Mouse (Mus musculus): ENCODE data around the gene Pde4d.
A peak's percentile ranks its signal among the peaks of the same experiment; 100 is the strongest.

The Pde4d gene

DNA sequence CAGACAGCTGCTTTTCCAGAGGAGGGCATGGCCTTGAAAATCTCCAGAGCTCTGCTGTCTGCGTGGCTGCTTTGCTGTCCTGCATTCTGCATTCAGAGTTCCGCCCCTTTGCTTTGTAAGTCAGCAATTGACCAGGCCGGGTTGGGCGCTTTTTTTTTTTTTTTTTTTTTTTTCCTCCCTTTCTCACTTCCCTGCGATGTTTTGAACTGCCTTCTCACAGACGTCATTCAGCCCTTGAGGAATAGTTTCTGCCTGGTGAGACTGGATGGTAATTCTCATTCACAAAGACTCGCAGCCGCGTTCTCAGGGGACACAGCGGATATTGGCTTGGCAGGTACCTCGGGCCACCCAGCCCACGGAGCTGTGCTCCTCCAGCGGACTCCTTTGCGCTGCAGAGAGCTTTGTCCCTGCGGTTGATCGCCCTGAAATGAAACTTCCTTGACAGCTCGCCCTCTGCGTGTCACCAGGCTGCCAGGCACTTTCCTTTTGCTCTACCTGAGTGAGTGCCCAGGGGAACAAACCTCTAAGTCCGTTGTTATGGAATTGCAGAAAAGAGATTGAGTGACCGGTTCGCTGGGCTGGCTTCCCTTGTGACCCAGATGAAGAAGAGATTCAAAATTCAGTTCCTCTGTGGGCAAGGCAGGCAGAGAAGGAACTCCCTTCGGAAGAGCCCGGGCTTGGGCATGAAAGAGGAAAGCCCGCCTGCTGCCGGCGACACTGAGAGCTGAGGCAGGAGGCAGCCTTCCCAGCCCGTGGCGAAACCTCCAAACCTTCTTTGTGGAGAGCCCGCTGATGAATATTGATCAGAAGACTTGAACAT lies 1235.8 kb downstream of the Pde4d start:
- peak; percentile 62 for DNase-seq (ENCODE audit: extremely low spot score, low spot score)

DNA sequence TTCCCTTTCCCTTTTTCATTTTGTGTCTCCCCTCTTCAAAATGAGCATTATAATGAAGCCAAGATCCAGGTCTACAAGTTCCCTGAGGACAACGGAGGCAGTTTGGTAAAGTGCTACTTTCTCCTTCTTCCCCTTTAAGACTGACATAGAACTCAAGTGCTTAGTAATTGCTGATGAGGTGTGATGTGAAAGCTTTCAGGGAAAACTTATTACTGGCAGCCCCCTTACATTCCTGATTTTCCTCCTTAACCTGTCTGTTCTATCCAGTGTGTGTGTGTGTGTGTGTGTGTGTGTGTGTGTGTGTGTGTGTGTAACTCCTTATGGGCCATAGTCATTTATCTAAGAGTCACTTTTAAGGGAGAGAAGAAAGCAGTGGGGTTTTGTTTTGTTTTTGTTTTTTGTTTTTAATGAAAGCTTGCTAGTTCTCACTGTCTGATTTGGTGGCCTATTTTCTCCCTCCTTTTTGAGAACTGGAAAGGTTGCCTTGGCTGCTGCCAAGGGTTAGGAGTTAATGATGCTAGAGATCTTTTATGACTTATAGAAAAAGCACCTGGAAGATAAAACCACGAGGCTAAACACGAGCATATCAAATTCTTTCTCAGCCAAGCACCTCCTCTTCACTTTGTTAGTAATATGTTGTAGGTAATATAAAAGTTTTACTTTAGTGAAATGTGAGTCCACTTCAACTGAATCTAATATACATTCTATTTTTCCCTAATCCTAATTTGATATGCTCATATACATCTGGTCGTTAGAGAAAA lies 1236.5 kb downstream of the Pde4d start:
- no peak for DNase-seq (ENCODE audit: extremely low spot score, low spot score)

DNA sequence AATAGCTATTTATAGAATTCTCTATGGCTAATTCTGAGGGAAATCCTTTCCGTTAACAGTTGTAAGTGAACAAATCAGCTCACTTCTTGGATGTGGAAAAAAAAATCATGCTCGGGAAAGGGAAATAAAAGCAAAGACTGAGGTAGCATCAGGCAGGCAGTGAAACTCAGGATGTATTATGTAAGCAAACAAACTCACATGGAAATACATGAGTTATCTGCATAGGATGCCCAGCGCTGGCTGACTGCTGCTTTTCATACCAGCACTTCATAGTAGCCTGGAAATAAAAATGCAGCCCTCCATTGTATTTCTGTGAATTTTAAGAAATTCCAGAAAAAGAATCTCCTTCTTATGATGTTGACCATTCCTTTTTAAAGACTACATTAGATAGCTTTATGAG lies 1237.2 kb downstream of the Pde4d start:
- no peak for DNase-seq (ENCODE audit: extremely low spot score, low spot score)

DNA sequence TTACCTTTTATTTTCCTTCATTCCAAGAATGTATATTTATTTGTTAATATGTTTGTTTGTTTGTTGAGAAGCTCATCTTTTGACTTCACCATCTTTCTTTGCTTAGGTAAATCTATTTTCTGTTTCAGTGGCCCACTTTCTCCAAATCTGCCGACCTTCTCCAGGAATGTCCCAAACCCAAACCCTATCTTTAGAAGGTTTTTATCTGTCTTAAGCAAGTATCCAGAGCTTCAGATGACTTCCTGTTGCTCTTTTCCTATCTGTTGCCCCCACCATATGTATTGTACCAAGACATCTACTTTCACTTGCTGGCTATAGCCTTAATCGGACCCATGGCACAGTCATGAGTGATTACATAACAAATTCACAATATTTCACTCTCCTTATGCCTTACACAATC lies 1238.4 kb downstream of the Pde4d start:
- no peak for DNase-seq (ENCODE audit: extremely low spot score, low spot score)

DNA sequence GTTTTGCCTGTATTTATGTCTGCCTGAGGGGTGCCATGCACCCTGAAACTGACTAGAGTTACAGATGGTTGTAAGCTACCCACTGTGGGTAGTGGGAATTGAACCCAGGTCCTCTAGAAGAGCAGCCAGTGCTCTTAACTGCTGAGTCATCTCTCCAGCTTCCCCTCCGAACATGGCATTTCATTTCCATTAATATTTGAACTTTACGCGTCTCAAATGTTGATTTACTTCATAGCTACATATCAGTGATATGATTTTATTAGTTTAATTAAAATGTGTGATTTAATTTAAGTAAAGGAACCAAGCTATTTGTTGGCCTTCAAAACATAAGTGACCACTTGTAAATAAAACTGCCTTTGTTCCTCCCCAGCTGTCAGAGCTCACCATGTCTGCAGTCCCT lies 1239.4 kb downstream of the Pde4d start:
- DNase-seq (ENCODE audit: extremely low spot score, low spot score), result no peak

DNA sequence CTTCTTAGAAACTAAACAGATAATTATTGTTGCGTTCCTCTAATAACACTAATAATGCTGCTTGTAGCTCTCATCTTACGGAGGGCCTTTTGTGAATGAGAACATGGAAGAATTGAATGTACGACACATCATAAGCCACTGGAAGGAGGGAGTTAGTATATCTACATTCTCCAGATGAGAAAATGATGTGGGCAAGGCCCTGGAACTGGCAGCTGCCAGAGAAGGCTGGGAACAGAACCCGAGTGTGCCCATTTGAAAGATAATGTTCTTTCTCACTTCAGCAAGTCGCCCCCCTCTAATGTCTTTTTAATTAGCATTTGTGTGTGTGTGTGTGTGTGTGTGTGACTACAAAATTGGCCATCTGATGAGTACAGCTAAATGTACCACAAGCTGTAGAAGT lies 1240.8 kb downstream of the Pde4d start:
- no peak for DNase-seq (ENCODE audit: extremely low spot score, low spot score)

DNA sequence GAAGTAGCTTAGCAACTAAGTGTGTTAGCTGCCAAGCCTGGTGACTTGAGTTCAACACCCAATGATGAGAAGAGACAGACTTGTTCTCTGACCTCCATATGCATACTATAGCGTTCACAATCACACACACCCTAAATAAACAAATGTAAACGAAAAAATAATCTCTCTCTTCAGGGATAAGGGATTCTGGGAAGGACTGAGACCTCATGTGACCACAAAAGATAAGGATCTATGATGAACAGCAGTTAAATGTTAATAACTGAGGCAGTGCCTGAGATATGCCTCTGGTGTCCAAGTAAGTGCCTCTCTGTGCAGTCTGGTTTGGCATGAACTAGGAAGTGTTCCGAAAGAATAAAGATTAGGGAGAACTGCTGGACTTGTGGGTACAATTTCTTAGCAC lies 1243.1 kb downstream of the Pde4d start:
- no peak for DNase-seq (ENCODE audit: extremely low spot score, low spot score)

DNA sequence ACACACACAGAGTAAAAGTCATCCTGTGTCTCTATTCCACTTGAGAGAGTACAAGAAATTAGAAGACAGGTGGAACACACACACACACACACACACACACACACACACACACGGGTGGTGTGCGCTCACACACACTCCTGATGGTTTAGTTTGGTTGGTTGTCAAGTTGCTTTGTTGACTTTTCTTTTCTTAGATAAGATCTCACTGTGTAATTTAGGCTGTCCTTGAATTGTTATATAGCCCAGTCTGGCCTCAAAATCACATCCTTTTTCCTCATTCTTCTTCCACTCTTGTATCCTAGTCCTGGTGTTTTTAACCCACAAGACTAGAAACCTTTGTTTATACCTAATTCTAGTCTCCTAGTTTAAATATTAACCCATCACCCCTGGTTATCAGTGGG lies 1244.0 kb downstream of the Pde4d start:
- DNase-seq (ENCODE audit: extremely low spot score, low spot score), result no peak

DNA sequence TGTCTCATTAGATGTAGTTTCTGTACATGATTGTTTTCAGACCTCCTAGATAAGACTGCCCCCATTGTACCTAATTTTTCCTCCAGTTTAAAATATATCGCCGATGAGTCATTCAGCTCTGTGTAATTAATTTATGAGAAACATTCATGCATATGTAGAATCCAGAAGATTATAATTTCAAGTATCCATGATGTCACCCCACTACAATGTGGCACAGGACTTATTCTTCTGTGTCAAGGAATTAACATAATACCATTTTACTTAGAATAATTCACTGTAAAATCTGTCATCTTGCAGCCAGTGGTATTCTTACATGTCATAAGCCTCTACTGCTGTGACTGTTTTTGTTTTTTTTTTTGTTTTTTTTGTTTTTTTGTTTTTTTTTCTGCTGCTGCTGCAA lies 1244.5 kb downstream of the Pde4d start:
- no peak for DNase-seq (ENCODE audit: extremely low spot score, low spot score)

DNA sequence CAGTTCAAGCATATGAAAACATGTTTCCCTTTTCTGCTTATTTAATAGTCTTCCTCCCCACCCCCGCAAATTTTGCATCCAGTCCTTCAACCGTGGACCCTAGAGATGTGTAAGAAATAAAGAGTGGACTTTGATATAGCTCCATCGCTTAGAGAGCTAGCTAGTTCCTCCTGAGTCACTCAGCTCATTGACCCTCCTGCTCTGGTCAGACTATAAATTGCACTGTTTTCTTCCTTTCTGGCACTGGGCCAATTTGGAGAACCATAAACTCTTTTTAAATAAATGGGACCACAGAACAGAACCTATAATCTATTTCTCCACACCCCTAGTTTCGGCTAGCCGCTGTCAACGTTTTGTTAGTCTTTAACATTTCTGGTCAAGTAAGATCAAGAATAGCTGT lies 1245.3 kb downstream of the Pde4d start:
- no peak for DNase-seq (ENCODE audit: extremely low spot score, low spot score)

DNA sequence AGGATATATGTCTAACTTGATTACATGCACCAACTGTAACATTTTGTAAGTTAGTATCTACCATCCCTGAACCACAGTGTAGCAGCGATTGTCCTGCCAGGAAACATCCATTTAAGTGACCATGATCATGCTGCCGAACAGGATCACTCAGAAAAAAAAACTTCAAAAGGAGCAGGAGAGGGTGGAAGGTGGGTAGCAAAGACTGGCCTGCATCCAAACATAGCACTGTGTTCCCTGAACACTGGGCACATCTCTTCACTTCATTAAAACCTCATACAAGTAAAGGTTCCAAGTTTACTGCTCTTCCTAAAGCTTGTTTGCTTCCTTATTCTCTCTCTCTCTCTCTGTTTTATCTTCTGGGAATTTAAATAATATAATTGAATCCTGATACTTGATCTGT lies 1256.4 kb downstream of the Pde4d start:
- DNase-seq (ENCODE audit: extremely low spot score, low spot score), result no peak

DNA sequence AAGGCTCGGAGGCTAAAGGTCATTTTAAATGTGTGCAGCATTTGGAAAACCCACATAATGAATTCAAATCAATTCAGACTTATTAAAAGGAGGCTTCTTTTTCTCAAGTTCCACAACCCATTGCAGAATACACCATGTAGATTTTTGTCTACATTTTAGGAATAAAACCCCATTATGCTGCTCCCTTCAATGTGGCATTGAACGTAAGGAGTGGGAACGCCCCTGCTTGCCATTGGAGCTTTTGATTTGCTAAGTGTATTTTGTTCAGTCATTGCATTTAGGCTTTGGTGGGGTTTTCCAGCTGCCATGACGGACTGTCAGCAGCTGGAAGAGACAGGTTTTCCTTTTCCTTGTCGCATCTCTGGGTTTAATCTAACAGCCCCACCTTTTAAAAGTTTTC lies 1256.8 kb downstream of the Pde4d start:
- DNase-seq (ENCODE audit: extremely low spot score, low spot score), result no peak

DNA sequence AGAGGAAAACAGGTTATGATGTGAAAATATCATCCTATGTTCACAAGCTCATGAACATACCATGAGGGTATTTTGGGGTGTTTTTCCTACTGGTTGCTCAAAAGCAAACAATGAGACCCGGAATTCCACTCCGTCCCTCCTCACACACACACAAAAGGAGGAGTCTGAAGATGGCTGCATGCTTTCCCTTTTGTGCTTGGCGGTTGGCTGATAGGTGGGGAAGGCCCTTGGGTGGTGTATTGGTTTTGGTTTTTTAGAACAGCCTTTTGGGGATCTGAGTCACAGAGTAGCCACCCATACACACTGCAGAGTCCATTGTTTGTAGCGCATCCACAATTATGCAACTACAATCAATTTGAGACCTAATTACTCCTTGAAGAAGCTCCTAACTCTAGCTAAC lies 1257.4 kb downstream of the Pde4d start:
- DNase-seq (ENCODE audit: extremely low spot score, low spot score), result no peak

DNA sequence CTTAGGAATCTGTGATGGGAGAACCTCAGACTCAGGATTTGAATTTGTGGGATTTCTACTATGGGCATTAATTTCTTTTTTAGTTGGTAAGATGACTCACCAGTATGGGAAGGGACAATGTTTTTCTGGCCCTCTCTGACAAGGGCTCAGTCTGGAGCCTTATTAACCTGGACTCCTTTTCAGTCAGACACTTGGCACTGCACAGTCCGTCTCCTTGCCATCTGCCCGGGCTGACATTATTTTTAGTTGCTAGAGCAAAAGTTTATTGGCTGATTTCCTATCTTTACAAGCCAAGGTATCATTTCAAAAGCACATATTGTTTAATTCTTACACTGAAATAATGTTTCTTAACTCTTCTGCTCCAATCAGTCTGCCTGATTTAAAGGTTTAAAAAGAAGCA lies 1258.6 kb downstream of the Pde4d start:
- DNase-seq (ENCODE audit: extremely low spot score, low spot score), result no peak

DNA sequence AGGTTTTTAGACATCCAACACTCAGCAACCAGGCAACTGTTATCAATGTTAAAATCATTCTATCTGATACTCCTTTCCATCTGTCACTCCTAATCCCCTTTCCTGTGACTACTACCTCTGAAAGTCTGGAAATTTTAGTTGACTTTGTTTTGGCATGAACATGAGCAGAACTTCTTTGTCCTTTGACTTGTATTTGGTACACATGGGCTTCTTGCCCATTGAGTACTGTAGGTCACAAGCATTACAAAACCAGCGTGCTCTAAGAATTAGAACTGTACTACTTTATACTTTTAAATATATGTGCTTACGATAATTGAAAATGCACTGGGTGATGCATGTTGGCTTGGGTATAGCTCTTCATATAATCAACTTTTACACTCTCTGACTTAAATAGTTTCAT lies 1264.8 kb downstream of the Pde4d start:
- DNase-seq (ENCODE audit: extremely low spot score, low spot score), result no peak

DNA sequence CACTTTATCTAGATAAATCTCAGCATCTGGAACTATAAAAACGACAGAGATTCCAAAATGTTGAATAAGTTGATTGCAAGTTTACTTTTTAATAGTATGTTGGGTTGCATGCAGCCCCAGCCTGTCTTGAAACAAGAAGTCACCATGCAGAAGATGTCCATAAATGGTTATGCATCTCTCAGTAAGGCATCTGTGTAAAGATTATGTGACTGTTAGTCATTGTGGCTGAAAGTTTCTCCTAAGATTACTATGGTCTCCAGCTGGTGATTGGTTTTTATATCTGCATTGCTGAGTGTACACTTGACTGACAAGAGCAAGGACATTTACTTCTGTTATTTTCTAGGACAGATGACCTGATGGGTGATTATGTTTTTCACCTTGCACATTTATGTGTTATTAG lies 1265.6 kb downstream of the Pde4d start:
- no peak for DNase-seq (ENCODE audit: extremely low spot score, low spot score)

DNA sequence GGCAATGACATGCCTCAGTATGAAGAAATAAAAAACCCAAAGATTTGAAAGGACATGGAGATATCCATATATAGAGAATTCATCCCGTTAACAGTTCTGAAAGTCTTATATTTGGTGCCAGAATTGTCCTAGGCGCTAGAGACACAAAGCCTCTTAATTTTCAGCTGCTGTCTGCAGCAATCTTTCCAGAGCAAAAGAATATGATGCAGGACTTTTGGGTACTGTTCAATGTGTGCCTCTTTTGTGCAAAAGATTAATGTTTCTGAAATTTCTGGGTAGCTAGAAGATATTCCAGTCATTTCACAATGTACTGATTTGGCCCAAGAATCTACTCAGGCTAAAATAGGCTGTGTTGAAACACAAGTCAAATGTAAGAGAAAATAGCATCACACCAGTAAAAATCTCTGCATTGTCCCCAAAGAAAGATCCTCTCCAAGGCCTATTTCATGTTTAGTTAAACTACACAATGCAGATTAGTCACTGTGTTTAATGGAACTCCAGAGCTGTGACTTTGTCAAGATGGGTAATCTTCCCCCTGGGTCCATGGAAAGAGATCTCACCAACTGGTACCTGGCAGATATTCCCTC lies 1270.5 kb downstream of the Pde4d start:
- DNase-seq (ENCODE audit: extremely low spot score, low spot score), result no peak

DNA sequence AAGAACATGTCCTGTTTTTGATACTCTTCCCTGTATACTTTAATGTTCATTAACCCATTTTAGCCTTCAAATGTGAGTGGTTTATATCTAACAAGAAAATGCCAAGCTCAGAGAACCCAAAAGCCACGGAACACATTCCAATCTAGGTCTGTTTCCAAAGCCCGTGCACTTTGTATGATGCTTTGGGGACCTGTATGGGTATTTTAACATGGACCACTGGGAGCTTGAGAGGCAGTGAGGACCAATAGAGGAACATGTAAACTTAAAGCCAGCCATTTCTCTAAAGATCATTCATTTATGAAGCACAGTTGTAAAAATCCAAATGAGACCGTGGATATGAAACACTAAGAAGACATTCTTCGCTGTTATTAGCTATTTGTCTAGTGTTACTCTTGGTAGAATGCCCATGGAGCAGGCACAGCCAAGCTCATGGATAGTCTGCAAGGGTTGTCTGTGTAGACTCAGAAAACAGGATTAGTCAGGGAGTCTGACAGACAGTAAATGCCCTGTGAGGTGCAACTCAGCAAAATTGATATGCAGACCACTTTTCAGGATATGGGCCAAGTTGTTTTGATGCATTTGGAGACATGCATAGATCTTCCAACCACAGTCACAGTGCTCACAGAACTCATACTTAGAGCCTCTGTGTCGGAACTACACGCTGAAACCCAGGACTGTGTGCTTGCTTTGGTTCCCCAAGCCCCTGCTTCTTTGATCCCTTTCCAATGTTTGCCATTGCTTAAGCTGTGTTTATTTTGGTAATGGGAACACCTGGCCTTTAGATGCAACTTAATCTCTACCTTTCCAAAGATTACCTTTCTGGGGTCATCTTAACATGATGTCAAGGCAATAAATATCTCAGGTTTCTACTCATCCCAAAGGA lies 1272.7 kb downstream of the Pde4d start:
- no peak for DNase-seq (ENCODE audit: extremely low spot score, low spot score)

DNA sequence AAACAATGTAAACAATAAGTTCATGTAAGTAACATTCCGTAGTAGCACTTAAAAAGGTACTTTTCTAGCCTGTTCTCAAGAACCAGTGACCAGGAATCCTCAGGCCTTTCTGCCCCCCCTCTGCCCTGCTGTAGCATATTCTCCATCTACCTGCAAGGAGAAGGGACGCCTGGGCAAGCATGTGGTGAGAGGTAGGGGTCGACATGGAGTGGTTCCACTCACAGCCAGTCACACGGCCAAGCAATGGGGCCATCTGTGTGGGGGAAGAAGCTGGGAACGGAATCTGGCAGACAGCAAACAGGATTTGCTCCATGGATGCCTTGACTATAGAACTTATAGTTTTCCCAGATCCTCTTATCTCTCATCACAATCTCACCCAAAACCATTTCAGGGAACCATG lies 1277.6 kb downstream of the Pde4d start:
- no peak for DNase-seq (ENCODE audit: extremely low spot score, low spot score)

DNA sequence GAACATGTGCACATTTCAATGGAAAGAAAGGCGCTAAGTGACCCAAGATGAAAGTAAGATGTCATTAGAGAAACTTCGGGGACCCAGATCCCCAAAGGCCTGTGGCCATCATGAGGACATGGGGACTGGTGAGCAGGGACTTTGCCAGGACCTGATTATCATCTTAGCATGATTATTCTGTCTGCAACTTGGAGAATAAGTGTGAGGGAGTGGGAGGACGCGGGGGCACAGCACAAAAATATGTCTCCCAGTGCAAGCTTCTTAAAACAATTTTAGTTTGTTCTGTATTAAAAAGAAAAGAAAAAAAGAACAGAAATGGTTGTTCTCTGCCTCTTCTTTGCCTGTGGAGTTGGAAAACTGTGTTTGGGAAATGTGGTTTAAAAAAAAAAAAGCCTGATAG lies 1279.9 kb downstream of the Pde4d start:
- DNase-seq (ENCODE audit: extremely low spot score, low spot score), result no peak

DNA sequence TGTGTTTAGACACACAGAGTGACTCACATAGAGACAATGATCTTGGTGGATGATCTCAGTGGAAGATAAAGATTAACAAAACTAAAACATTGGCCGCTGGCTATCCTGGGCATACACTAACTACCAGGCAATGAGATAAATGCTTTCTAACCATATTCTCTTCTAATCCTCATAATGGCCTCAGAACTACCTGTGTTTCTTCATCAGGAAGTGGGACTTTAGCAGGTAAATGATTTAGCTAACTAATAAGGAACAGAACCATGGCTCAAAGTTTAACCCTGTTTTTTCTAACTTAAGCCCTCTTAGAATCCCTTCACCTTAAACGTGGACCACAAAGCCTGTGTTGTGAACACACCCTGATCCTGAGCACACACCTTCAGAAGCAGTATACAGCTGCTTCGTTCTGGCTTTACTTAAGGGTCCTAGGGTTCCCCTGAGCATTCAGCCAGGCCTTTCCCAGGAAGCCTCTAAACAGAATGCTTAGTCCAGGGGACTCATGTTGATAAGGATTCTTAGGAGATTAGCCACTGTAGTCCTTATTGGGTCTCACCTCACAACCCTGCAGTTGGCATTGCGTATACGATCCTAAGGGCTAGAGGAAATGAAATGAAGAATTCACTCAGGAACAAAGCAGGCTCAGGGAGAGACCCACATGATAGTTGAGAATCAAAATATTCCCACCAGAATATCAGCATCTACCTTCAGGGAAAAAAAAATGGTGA lies 1283.1 kb downstream of the Pde4d start:
- DNase-seq (ENCODE audit: extremely low spot score, low spot score), result no peak

All from neural tube, embryonic 10.5 days (tissue).